Mouse (Mus musculus) brain, embryonic 14.5 days (tissue): ENCODE results near the gene Zranb1.

Source experiments
- CTCF ChIP-seq: fragments of 200-500 bp; IDR thresholded peaks from 2 replicates; pipeline ENCODE4 v1.5.1; 2012; ENCODE audit warnings: inconsistent platforms, mild to moderate bottlenecking, moderate library complexity, borderline replicate concordance; ENCODE audit not compliant: insufficient read depth, insufficient read length; ENCODE audit errors: extremely low read depth
- POLR2A ChIP-seq: fragments of 200-500 bp; IDR thresholded peaks from 2 replicates; pipeline ENCODE4 v1.6.1; 2012; ENCODE audit warnings: mild to moderate bottlenecking, inconsistent platforms, borderline replicate concordance; ENCODE audit not compliant: poor library complexity, insufficient read depth, insufficient read length, severe bottlenecking; ENCODE audit errors: extremely low read depth

- TF ChIP-seq CTCF (no peak), POLR2A (no peak)
Measured at GRCm38 (mm10) chr7:132977981-132978380, 47.0 kb downstream of the Zranb1 start.
